Mouse (Mus musculus): ENCODE results near the gene Hmga2. TPM values are rescaled to one million over a fixed set of nuclear protein-coding genes. Genes with fewer than 3 reads are reported as not detected.
A peak's percentile ranks its signal among the peaks of the same experiment; 100 is the strongest.

Hmga2 gene
- polyA plus RNA-seq, 1 experiment from 2014 or later, result 7.6 TPM

DNA sequence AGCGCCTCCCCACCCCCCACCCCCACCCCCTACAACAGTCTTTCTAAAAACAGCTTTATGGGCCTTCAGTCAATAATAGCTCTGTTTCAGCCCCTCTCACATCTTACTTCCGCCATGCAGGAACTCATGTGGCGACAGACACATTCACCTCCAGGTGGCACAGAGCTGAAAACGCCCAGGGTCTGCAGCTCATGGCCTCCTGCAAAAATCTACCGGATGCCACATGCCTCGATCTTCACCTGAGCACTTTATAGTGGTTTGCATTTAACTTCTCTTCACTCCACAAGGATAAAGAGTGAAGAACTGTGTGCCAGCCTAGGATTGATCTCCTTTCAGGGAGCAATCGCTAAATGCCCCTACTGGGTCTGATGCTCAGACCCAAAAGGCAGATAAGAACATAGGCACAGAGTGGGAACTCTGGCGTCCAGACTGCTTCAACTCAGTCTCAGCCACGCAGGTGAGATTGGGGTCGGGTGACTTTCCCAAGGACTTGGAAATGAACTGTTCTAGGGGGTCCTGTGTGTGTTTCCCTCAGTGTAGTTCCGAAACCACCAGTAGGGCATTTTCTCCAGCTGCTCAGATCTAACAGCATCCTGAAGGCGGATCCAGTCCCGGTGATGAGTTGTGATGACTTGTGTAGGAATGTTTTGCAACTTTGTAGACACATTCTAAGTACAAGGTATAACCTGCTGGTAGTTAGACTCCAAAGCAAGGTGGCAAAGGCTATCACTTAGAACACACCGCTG lies 84.1 kb downstream of the Hmga2 start:
- Histone ChIP-seq H3K4me3 (replicated peaks) (no peak overlapping the region), H3K4me1 (replicated peaks) (peaks cover 22% of the 10 kb centered on the region), H3K9ac (no peak overlapping the region), H3K36me3 (no peaks in the 10 kb centered on the region), H3K4me2 (no peak overlapping the region), H3K9me3 (replicated peaks) (no peaks in the 10 kb centered on the region), H3K27ac (peak overlapping the region; percentile 50; the same call in 1 of the 2 replicates), H3K27me3 (no peaks in the 10 kb centered on the region)
- DNase-seq (no peak), ATAC-seq (ENCODE audit: low read depth) (no peak)
- 53% methylated on average over 14 of the region's 14 CpGs for WGBS (ENCODE audit: insufficient replicate concordance)

DNA sequence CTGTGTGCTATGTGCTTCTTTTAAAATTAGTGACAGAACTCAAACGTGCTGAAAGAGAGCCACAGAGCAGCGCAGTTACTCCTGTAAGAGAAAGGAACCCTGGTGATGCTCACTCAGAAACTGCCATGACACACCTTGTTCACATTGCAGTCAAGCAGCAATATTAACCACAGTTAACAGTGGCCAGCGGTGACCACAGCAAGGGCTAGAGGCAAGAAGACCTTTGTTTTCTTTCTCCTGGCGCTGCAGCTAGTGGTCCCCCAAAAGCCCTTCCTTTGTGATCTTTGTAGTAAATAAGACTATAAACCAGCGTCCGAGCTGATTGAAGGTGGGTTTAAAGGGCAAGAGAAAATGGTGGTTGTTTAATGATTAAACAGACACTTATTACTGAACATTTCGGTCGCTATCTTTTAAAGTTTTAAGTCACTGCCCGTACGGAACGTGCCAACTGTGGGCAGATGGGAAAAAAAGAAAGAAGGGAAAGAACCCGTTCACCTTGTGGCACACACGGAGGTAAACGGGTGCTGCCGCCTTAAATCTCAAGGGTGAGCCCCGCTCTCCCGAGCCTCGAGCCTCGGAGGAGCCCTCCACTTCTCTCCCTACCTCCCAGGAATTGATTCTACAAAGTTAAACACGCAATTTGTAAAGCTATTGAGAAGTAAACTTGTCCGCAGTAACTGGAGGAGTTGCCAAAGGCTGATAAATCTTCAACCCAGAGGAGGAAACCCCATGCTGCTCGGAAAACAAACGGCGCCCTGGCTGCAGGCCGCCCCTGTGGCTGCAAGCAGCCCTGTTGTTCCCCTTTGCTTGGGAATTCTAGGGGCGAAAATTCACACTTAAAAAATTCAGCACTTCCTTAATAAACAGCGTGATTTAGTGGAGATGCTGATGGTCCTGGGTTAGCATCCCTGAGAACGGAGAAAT lies 85.1 kb downstream of the Hmga2 start:
- H3K36me3 ChIP-seq, result no peaks in the 10 kb centered on the region
- no peaks in the 10 kb centered on the region for H3K27me3 ChIP-seq
- 58% methylated on average over 28 of the region's 28 CpGs for WGBS (ENCODE audit: insufficient replicate concordance)
- H3K27ac ChIP-seq, result peak overlapping the region; percentile 50
- ATAC-seq (ENCODE audit: low read depth) (no peak), DNase-seq (no peak)
- H3K9ac ChIP-seq, result no peak overlapping the region
- peak overlapping the region; percentile 17 for H3K4me2 ChIP-seq
- peaks cover 22% of the 10 kb centered on the region for H3K4me1 ChIP-seq (replicated peaks)
- H3K4me3 ChIP-seq (replicated peaks), result no peak overlapping the region
- no peaks in the 10 kb centered on the region for H3K9me3 ChIP-seq (replicated peaks)

DNA sequence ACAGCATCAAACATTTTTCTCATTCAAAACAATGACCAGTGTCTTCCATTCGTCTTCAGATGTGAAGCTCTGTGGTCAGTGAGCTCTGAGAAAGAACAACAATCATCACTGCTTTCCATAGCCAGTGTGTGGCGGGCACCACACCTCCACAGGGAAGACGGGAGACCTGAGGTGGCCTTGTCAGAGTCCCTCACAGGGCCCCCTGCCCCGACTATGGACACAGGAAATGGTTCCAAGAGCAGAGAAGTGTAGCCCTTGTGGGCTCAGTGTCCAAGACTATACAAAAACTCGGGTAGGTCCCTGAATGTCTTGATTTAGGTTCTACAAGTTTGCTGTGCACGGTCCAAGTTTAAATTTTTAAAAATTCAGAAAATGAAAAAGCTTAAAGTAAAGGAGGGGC lies 86.6 kb downstream of the Hmga2 start:
- Histone ChIP-seq H3K9me3 (replicated peaks) (no peaks in the 10 kb centered on the region), H3K36me3 (no peaks in the 10 kb centered on the region), H3K4me1 (replicated peaks) (peaks cover 33% of the 10 kb centered on the region), H3K27ac (no peak overlapping the region), H3K4me2 (no peak overlapping the region), H3K27me3 (no peaks in the 10 kb centered on the region), H3K9ac (no peak overlapping the region), H3K4me3 (replicated peaks) (no peak overlapping the region)
- ATAC-seq (ENCODE audit: low read depth) (no peak), DNase-seq (no peak)
- WGBS (ENCODE audit: insufficient replicate concordance), result 38% methylated on average over 6 of the region's 6 CpGs

DNA sequence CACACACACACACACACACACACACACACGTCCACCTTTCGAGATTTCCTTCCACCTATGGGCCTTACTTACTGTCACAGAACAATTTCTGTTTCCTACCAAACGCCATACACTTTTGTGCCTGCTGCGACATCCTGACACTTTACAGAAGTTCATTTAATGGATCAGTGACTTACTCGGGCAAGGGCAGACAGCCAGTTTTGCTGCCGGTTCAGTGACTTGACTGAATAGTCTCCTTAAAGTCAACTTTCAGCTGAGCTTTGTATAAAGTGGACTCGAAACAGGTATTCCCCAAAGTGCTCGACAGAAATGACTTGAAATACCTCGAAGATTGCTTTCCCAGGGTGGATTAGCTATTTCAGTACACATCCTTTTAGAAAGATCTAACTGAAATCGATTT lies 87.3 kb downstream of the Hmga2 start:
- Histone ChIP-seq H3K36me3 (no peaks in the 10 kb centered on the region), H3K4me2 (no peak overlapping the region), H3K27me3 (no peaks in the 10 kb centered on the region), H3K4me1 (replicated peaks) (peaks cover 40% of the 10 kb centered on the region), H3K9me3 (replicated peaks) (no peaks in the 10 kb centered on the region), H3K27ac (no peak overlapping the region), H3K9ac (no peak overlapping the region), H3K4me3 (replicated peaks) (no peak overlapping the region)
- no peak for ATAC-seq (ENCODE audit: low read depth)
- DNase-seq, result no peak
- WGBS (ENCODE audit: insufficient replicate concordance), result 63% methylated on average over 10 of the region's 10 CpGs

DNA sequence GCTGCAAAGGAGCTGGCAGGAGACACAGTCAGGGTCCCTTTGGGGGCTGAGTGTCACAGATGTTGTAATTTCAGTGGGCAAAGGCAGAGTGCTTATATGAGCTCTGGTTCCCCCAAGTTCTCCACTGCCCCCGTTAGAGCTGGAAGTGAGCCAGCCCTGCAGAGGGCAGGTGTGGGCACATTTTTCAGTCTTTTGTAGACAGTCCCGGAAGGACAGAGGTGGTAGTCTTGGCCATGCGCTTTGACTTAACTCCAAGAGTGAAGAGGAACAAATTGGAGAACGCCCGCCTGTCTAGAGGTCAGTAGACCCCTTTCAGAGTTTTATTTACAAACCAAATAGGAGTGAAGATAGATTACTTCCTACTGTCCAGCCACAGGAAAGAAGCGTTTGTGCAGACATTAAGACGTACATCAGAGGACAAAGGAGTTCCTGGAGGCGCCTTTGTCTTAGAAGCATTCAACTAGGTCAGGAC lies 87.8 kb downstream of the Hmga2 start:
- no peaks in the 10 kb centered on the region for H3K27me3 ChIP-seq
- H3K36me3 ChIP-seq, result no peaks in the 10 kb centered on the region
- no peaks in the 10 kb centered on the region for H3K9me3 ChIP-seq (replicated peaks)
- H3K9ac ChIP-seq, result no peak overlapping the region
- WGBS (ENCODE audit: insufficient replicate concordance), result 51% methylated on average over 8 of the region's 8 CpGs
- H3K4me2 ChIP-seq, result no peak overlapping the region
- H3K4me3 ChIP-seq (replicated peaks), result no peak overlapping the region
- peaks cover 42% of the 10 kb centered on the region for H3K4me1 ChIP-seq (replicated peaks)
- ATAC-seq (ENCODE audit: low read depth) (no peak), DNase-seq (no peak)
- H3K27ac ChIP-seq, result no peak overlapping the region

DNA sequence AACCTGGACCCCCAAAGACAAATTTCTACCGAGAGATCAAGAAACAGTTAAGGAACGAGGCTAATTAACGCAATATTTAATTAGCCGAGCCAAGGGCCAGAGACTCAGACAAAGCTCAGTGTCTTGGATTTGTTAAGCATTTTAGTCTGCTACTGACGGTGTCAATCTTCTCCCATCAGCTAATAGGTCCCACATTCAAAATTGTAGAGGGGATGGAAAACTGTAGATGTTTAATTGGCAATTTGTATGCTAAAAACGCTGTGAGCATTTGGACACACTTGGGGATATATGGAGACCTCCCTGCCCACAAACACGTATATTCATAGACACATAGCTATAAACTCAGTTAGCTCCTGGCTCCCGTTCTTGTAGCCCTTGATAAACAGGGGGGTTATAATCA lies 89.2 kb downstream of the Hmga2 start:
- WGBS (ENCODE audit: insufficient replicate concordance), result 71% methylated on average over 8 of the region's 8 CpGs

DNA sequence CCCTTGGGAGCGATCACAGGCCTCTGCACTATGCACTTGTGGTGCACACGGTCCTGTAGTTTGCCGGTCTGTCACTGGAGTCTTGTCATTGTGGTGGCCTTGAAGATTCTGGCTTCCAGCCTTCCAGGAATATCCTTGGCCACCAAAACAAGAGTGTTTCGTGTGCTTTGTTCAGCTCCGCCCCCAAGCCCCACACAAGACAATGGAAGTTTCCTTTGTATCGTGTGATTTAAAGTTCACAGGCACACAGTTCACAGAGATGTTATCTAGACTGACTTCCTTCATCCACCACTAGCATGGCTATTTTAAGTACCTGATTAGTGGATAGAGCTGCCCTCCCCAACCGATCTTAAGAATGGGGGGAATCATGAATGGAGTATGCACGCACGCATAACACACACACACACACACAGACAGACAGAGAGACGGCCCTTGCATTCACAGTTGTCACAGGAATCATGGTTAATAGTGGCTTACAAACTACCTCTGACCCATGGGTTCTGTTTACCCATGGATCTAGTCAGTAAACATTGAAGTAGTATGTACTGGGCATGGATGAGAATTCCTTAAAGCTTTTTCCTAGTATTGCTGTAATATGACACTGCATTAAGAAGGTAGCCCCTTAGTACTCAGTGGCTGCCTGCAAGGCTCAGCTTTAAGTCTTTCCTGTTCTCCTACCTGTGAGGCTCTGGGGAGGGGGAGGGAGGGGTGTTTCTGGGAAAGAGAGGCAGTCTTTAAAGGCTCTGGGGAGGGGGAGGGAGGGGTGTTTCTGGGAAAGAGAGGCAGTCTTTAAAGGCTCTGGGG lies 91.3 kb downstream of the Hmga2 start:
- DNase-seq (no peak), ATAC-seq (ENCODE audit: low read depth) (peak; percentile 36; the same call in 1 of the 2 replicates)
- Histone ChIP-seq H3K27me3 (no peaks in the 10 kb centered on the region), H3K27ac (no peak overlapping the region), H3K9me3 (replicated peaks) (no peaks in the 10 kb centered on the region), H3K4me3 (replicated peaks) (no peak overlapping the region), H3K9ac (no peak overlapping the region), H3K36me3 (no peaks in the 10 kb centered on the region), H3K4me2 (peak overlapping the region; percentile 8; the same call in 1 of the 2 replicates), H3K4me1 (replicated peaks) (peaks cover 27% of the 10 kb centered on the region)
- 42% methylated on average over 10 of the region's 10 CpGs for WGBS (ENCODE audit: insufficient replicate concordance)

More for the DNA sequence above, 89.2 kb downstream of the Hmga2 start:
- H3K4me2 ChIP-seq, result no peak overlapping the region
- H3K27me3 ChIP-seq, result no peaks in the 10 kb centered on the region
- H3K4me1 ChIP-seq (replicated peaks), result peaks cover 33% of the 10 kb centered on the region
- H3K4me3 ChIP-seq (replicated peaks), result no peak overlapping the region
- no peak overlapping the region for H3K27ac ChIP-seq
- H3K36me3 ChIP-seq, result no peaks in the 10 kb centered on the region
- no peaks in the 10 kb centered on the region for H3K9me3 ChIP-seq (replicated peaks)
- DNase-seq (no peak), ATAC-seq (ENCODE audit: low read depth) (no peak)
- H3K9ac ChIP-seq, result no peak overlapping the region

DNA sequence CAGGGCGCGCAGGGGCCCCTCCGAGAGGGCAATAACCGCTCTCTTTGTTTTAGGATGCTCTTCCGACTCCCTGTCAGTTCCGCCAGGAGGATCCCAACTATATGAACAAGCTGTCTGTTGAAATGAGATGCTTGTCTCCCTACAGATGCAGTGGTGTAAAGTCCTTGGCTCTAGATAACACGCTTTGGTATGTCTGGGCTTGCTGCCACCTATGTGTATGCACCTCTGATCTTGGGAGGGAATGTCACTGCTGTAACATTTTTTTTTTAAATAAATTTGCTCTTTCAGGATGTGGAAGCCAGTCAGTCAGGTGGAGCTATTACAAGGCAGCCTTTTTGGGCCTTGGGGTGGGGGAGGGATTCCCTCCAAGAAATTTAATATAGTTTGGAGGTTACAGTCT lies 92.2 kb downstream of the Hmga2 start:
- ATAC-seq (ENCODE audit: low read depth) (no peak), DNase-seq (no peak)
- Histone ChIP-seq H3K36me3 (no peaks in the 10 kb centered on the region), H3K4me1 (replicated peaks) (peaks cover 24% of the 10 kb centered on the region), H3K4me2 (no peak overlapping the region), H3K27ac (no peak overlapping the region), H3K9me3 (replicated peaks) (no peaks in the 10 kb centered on the region), H3K4me3 (replicated peaks) (no peak overlapping the region), H3K9ac (no peak overlapping the region), H3K27me3 (no peaks in the 10 kb centered on the region)
- 76% methylated on average over 7 of the region's 7 CpGs for WGBS (ENCODE audit: insufficient replicate concordance)

DNA sequence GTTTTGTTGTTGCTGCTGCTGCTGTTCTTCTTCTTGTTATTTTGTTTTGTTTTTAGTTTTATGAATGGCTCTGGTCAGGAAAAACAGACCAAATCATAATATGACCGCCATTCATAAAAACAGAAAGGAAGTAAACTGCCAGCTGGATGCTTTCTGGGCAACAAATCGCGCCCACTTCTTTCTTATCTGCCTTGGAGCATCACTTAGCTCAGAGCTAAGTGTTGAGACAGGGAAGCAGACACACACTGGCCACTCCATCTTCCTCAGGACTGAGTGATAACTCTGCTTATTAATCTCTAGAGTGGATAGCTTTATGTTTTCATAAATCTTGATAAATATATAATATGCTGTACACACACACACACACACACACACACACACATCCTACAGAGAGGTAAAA lies 98.5 kb downstream of the Hmga2 start:
- H3K36me3 ChIP-seq, result no peaks in the 10 kb centered on the region
- whole genome bisulfite sequencing (ENCODE audit: insufficient replicate concordance), result 62% methylated on average over 3 of the region's 3 CpGs
- H3K27me3 ChIP-seq, result no peaks in the 10 kb centered on the region
- no peak overlapping the region for H3K27ac ChIP-seq
- DNase-seq (no peak), ATAC-seq (ENCODE audit: low read depth) (no peak)
- H3K9ac ChIP-seq, result no peak overlapping the region
- H3K9me3 ChIP-seq (replicated peaks), result no peaks in the 10 kb centered on the region
- no peak overlapping the region for H3K4me2 ChIP-seq
- H3K4me3 ChIP-seq (replicated peaks), result no peak overlapping the region
- peaks cover 10% of the 10 kb centered on the region for H3K4me1 ChIP-seq (replicated peaks)

DNA sequence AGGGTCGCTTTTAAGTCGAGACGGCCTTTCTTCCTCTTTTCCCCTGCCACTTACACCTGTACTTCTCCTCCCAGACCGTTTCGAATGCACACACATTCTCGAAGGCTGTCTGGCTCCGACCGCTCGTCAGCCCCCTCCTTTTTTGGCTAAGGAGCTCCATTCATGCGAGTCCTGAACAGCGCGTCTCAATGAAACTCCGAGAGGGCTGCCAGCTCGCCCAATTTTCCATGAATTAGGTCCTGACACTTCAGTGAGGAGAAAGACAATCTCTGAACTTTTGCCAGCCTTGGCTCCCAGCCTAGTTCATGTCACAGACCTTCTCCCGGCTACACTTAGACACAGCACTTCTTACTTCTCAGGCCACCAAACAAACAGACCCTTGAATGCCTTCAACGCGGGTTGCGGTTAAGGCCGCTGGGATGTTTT lies 98.9 kb downstream of the Hmga2 start:
- ATAC-seq (ENCODE audit: low read depth) (no peak), DNase-seq (no peak)
- Histone ChIP-seq H3K4me3 (replicated peaks) (no peak overlapping the region), H3K9ac (no peak overlapping the region), H3K9me3 (replicated peaks) (no peaks in the 10 kb centered on the region), H3K27ac (no peak overlapping the region), H3K4me2 (no peak overlapping the region), H3K36me3 (no peaks in the 10 kb centered on the region; the same call in 1 of the 2 replicates), H3K27me3 (no peaks in the 10 kb centered on the region), H3K4me1 (replicated peaks) (peaks cover 10% of the 10 kb centered on the region)
- 63% methylated on average over 19 of the region's 19 CpGs for WGBS (ENCODE audit: insufficient replicate concordance)

DNA sequence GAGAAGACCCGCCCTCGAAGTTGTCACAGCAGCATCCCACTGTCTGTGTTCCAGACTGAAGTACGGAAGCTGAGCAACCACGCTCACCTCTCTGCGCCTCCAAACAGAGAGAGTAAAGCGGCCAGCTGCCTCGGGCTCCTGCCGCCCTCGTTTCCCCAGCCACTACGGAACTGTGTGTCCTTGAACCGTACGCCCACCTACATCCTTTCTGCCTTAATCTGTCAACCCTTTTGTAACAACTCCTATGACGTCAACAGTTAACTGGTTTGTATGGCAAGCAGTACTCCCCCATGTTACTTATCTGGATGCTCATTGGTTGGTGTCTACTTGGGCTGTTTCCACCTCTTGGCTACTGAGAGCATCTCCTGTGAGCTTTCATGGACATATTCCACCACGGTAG lies 100.8 kb downstream of the Hmga2 start:
- WGBS (ENCODE audit: insufficient replicate concordance), result 83% methylated on average over 14 of the region's 14 CpGs
- ATAC-seq (ENCODE audit: low read depth), result no peak

More for the DNA sequence above, 100.8 kb downstream of the Hmga2 start:
- H3K4me2 ChIP-seq, result no peak overlapping the region
- H3K27me3 ChIP-seq, result no peaks in the 10 kb centered on the region
- peaks cover 5% of the 10 kb centered on the region; the same call in 1 of the 2 replicates for H3K36me3 ChIP-seq
- no peak overlapping the region for H3K27ac ChIP-seq
- no peak for DNase-seq
- H3K9ac ChIP-seq, result no peak overlapping the region
- H3K4me1 ChIP-seq (replicated peaks), result peaks cover 10% of the 10 kb centered on the region
- H3K9me3 ChIP-seq (replicated peaks), result no peaks in the 10 kb centered on the region
- H3K4me3 ChIP-seq (replicated peaks), result no peak overlapping the region
